ENCODE assay signal across 10 mouse cellular contexts in genomic region chr6:29444773-29445172, GRCm38 (mm10). TPM values are rescaled to one million over a fixed set of nuclear protein-coding genes. Genes with fewer than 3 reads are reported as not detected.
DNase-seq lines count a peak whose midpoint lies in the region; ATAC-seq lines count a peak whose summit lies in the region.
"Had no signal": no experiment of that assay in that cellular context is flagged by ENCODE, and none has a peak within 500 bp of the region (broad histone marks: within the 10 kb centered on the region; RNA-seq: fewer than 3 reads in every experiment).

No protein-coding gene starts in this region.

- ATAC-seq in erythroid progenitor cell, adult 5-6 weeks (replicated peaks; ENCODE audit: low FRiP score, poor library complexity, severe bottlenecking), result no peak

- intact Hi-C loops in heart, postnatal 10 days (cut with DNase I), result no loop called here
- intact Hi-C loops in left cerebral cortex, postnatal 14 days (cut with DNase I), result no loop called here

- H3K4me1 ChIP-seq in heart, embryonic 10.5 days, result peaks cover 3% of the 10 kb centered on the region; the same call in 1 of the 2 replicates
- H3K4me1 ChIP-seq: embryonic facial prominence, embryonic 13.5 days; liver, embryonic 13.5 days had no signal

- peaks cover 99% of the 10 kb centered on the region for H3K36me3 ChIP-seq in heart, embryonic 10.5 days
- H3K36me3 ChIP-seq: liver, embryonic 13.5 days had no signal

- H3K9me3 ChIP-seq in heart, embryonic 10.5 days, result no peaks in the 10 kb centered on the region
- H3K9me3 ChIP-seq: embryonic facial prominence, embryonic 13.5 days; liver, embryonic 13.5 days had no signal

- H3K4me3 ChIP-seq in heart, embryonic 10.5 days, result no peak overlapping the region
- H3K4me3 ChIP-seq: embryonic facial prominence, embryonic 13.5 days; liver, embryonic 13.5 days had no signal

- 72% methylated on average over 11 of the region's 11 CpGs for WGBS in heart, embryonic 10.5 days

- no peaks in the 10 kb centered on the region for H3K27me3 ChIP-seq in heart, embryonic 10.5 days (ENCODE audit: insufficient read depth, poor library complexity, severe bottlenecking)
- H3K27me3 ChIP-seq: embryonic facial prominence, embryonic 13.5 days had no signal

- DNase-seq in heart, postnatal 10 days, result peak; percentile 50 to 74
- no peak for DNase-seq in heart, embryonic 10.5 days (ENCODE audit: low spot score)
- DNase-seq in 416B (ENCODE audit: low read depth) (peak; percentile 53), ES-CJ7 (ENCODE audit: low read depth, low spot score) (peak; percentile 71)
- DNase-seq in embryo, embryonic 10.5 days (ENCODE audit: low spot score), result peak; percentile 49
- peak; percentile 46 for DNase-seq in lung, postnatal 14 days
- DNase-seq in left cerebral cortex, postnatal 14 days (ENCODE audit: low spot score in 2 of 2), result no peak
- DNase-seq: liver, embryonic 13.5 days had no signal

- H3K27ac ChIP-seq in heart, embryonic 10.5 days, result no peak overlapping the region
- H3K27ac ChIP-seq: embryonic facial prominence, embryonic 13.5 days; liver, embryonic 13.5 days had no signal

RNA-seq across cellular contexts. Expression of gene Flnc, which starts 11.7 kb away (rescaled TPM):
- 100 to 1,000 TPM; 214 to 246 TPM for total RNA-seq in heart, postnatal 10 days (2021)
- polyA plus RNA-seq in heart, embryonic 10.5 days (2016; fragmentation: Nextera tagmentation; extraction: Ambion mirVana), result 40.2 and 83.3 TPM in 2 replicates
- not detected in 2 replicates for total RNA-seq in erythroid progenitor cell, adult 5-6 weeks (2015; ENCODE audit: low replicate concordance)
- not detected in 2 replicates for total RNA-seq in erythroid progenitor cell, adult 5-6 weeks (2017; ENCODE audit: low replicate concordance)
- total RNA-seq in left cerebral cortex, postnatal 14 days (2021), result 1 to 10 TPM; 2.0 to 2.2 TPM

RNA-seq across cellular contexts. Expression of gene Atp6v1f, which starts 22.7 kb away (rescaled TPM):
- 100 to 1,000 TPM; 118 to 124 TPM for total RNA-seq in heart, postnatal 10 days (2021)
- polyA plus RNA-seq in heart, embryonic 10.5 days (2016; fragmentation: Nextera tagmentation; extraction: Ambion mirVana), result 214 and 228 TPM in 2 replicates
- total RNA-seq in erythroid progenitor cell, adult 5-6 weeks (2015; ENCODE audit: low replicate concordance), result 66.7 and 71.7 TPM in 2 replicates
- 24.1 and 45.5 TPM in 2 replicates for total RNA-seq in erythroid progenitor cell, adult 5-6 weeks (2017; ENCODE audit: low replicate concordance)
- 100 to 1,000 TPM; 253 to 268 TPM for total RNA-seq in left cerebral cortex, postnatal 14 days (2021)

RNA-seq across cellular contexts. Expression of gene Atp6v1fnb, which starts 26.5 kb away (rescaled TPM):
- not detected for total RNA-seq in heart, postnatal 10 days (2021)
- polyA plus RNA-seq in heart, embryonic 10.5 days (2016; fragmentation: Nextera tagmentation; extraction: Ambion mirVana), result not detected in 2 replicates
- not detected in 2 replicates for total RNA-seq in erythroid progenitor cell, adult 5-6 weeks (2015; ENCODE audit: low replicate concordance)
- total RNA-seq in erythroid progenitor cell, adult 5-6 weeks (2017; ENCODE audit: low replicate concordance), result 0.64 TPM in 1 of 2 replicates, not detected in the other
- 1 to 10 TPM in 1 of 2 experiments, under 1 TPM in 1; 0.70 to 1.3 TPM for total RNA-seq in left cerebral cortex, postnatal 14 days (2021)
- polyA plus RNA-seq: liver, embryonic 13.5 days had no signal

RNA-seq across cellular contexts. Expression of gene Ccdc136, which starts 48.7 kb away (rescaled TPM):
- 1 to 10 TPM; 6.1 to 7.9 TPM for total RNA-seq in heart, postnatal 10 days (2021)
- 23.4 and 30.3 TPM in 2 replicates for polyA plus RNA-seq in heart, embryonic 10.5 days (2016; fragmentation: Nextera tagmentation; extraction: Ambion mirVana)
- not detected in 2 replicates for total RNA-seq in erythroid progenitor cell, adult 5-6 weeks (2015; ENCODE audit: low replicate concordance)
- total RNA-seq in erythroid progenitor cell, adult 5-6 weeks (2017; ENCODE audit: low replicate concordance), result not detected in 2 replicates
- total RNA-seq in left cerebral cortex, postnatal 14 days (2021), result 100 to 1,000 TPM in 1 of 2 experiments, 10 to 100 TPM in 1; 90.1 to 104 TPM

RNA-seq across cellular contexts. Expression of gene Opn1sw, which starts 56.5 kb away (rescaled TPM):
- not detected for total RNA-seq in heart, postnatal 10 days (2021)
- 0.11 and 0.37 TPM in 2 replicates for polyA plus RNA-seq in heart, embryonic 10.5 days (2016; fragmentation: Nextera tagmentation; extraction: Ambion mirVana)
- not detected in 2 replicates for total RNA-seq in erythroid progenitor cell, adult 5-6 weeks (2015; ENCODE audit: low replicate concordance)
- total RNA-seq in erythroid progenitor cell, adult 5-6 weeks (2017; ENCODE audit: low replicate concordance), result not detected in 2 replicates
- total RNA-seq in left cerebral cortex, postnatal 14 days (2021), result under 1 TPM; 0.33 to 0.66 TPM
- polyA plus RNA-seq: liver, embryonic 13.5 days had no signal

Comparison
In these comparisons a context has a peak if more than half of its experiments do, and no peak if none do; other contexts are left out.
1. DNase-seq: peak in heart, postnatal 10 days (2 of 2), 416B (single experiment), ES-CJ7 (single experiment), embryo, embryonic 10.5 days (single experiment) and lung, postnatal 14 days (single experiment); none in heart, embryonic 10.5 days (single experiment) and left cerebral cortex, postnatal 14 days (0 of 2).
2. RNA of gene Flnc, which starts 11.7 kb away (total RNA-seq): 214 to 246 TPM in heart, postnatal 10 days; 2.0 to 2.2 TPM in left cerebral cortex, postnatal 14 days and not detected in erythroid progenitor cell, adult 5-6 weeks; every median in the first group is over 10 times any median in the second.